Mouse (Mus musculus): ENCODE measurements around the gene Pnlip. TPM values are rescaled to one million over a fixed set of nuclear protein-coding genes. Genes with fewer than 3 reads are reported as not detected.

Gene Pnlip
- polyA plus RNA-seq, 1 experiment from 2014 or later = not detected

DNA sequence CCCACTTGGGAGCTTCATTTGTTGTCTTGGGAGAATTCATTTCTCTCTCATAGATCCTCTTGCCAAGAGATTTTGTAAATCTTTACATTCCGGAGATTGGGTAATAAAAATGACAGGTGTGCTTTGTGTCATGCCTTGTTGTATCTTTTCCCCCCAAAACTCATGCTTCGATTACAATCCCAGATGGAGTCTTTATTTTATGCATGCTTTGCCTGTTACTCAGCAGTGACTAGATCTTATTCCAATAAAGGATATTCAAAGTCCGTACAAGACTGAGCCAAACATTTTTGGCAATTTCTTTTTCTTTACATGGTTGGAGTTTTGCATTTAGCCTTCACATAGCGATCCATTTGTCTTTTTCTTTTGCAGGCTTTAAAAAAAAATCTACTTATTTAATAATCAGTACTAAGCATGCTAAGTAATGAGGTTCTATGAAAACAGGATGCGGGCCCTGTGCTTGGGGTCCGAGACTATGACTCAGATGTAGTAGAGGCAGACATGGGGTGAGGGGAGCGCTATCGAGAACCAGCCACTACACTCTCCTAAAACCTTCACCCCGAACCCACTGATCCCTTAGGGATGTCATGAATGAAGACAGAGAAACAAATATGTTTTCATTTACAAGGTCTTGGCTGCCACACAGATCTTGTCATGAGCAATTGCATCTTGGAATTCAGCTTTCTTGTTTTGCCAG lies 26.9 kb upstream of the Pnlip start:
- Histone ChIP-seq H3K4me2 (no peak overlapping the region), H3K9ac (no peak overlapping the region), H3K9me3 (ENCODE audit: low read depth, low read length) (no peaks in the 10 kb centered on the region), H3K27ac (ENCODE audit: low read depth) (no peak overlapping the region), H3K4me3 (ENCODE audit: low read depth, low read length) (no peak overlapping the region), H3K36me3 (ENCODE audit: insufficient read depth) (no peaks in the 10 kb centered on the region), H3K27me3 (ENCODE audit: insufficient read depth, low read length) (no peaks in the 10 kb centered on the region), H3K4me1 (ENCODE audit: insufficient read depth) (no peaks in the 10 kb centered on the region)
- ATAC-seq (ENCODE audit: insufficient read depth) (no peak), DNase-seq (no peak)
- no peak for TF ChIP-seq CTCF (IDR thresholded peaks at IDR 0.05; ENCODE audit: low read depth)
- 78% methylated on average over 9 of the region's 9 CpGs for WGBS

GRCm38 (mm10) chr19:58627406-58628337 lies 24.6 kb upstream of the Pnlip start:
- TF ChIP-seq CTCF (IDR thresholded peaks at IDR 0.05; ENCODE audit: low read depth) = peak; percentile 64
- WGBS = 36% methylated on average over 22 of the region's 22 CpGs
- ATAC-seq (ENCODE audit: insufficient read depth) (peak; percentile 14; the same call in 1 of the 2 replicates), DNase-seq (peak; percentile 86)
- no peaks in the 10 kb centered on the region for H3K9me3 ChIP-seq (ENCODE audit: low read depth, low read length)
- H3K4me3 ChIP-seq (ENCODE audit: low read depth, low read length) = no peak overlapping the region
- peak overlapping the region; percentile 43 for H3K4me2 ChIP-seq
- no peaks in the 10 kb centered on the region for H3K4me1 ChIP-seq (ENCODE audit: insufficient read depth)
- no peaks in the 10 kb centered on the region for H3K36me3 ChIP-seq (ENCODE audit: insufficient read depth)
- no peaks in the 10 kb centered on the region for H3K27me3 ChIP-seq (ENCODE audit: insufficient read depth, low read length)
- H3K9ac ChIP-seq = no peak overlapping the region
- H3K27ac ChIP-seq (ENCODE audit: low read depth) = no peak overlapping the region

DNA sequence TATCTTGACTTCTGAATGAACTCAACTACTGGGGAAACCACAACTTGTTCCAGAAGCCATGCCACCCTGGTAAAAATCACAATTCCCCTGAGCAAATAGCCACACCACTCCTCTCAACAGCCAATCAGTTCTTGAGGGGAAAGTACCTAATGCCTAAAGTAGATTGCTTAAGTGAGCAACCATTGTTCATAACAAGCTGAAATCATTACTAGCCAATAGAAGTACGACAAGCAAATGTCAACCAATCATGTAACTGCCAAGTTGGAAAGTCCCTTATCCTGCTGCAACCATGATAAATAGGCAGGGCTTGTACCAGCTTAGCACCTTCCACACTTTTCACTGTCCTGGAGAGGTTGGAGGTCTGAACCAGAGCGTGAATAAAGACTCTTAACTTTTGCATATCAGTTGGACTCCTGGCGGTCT lies 22.9 kb upstream of the Pnlip start:
- no peak overlapping the region for H3K4me3 ChIP-seq (ENCODE audit: low read depth, low read length)
- no peak for TF ChIP-seq CTCF (IDR thresholded peaks at IDR 0.05; ENCODE audit: low read depth)
- H3K9me3 ChIP-seq (ENCODE audit: low read depth, low read length) = no peaks in the 10 kb centered on the region
- H3K4me1 ChIP-seq (ENCODE audit: insufficient read depth) = no peaks in the 10 kb centered on the region
- H3K36me3 ChIP-seq (ENCODE audit: insufficient read depth) = no peaks in the 10 kb centered on the region
- no peak for DNase-seq
- H3K9ac ChIP-seq = no peak overlapping the region
- H3K4me2 ChIP-seq = no peak overlapping the region
- no peaks in the 10 kb centered on the region for H3K27me3 ChIP-seq (ENCODE audit: insufficient read depth, low read length)
- H3K27ac ChIP-seq (ENCODE audit: low read depth) = no peak overlapping the region
- WGBS = 63% methylated on average over 3 of the region's 3 CpGs
- no peak for ATAC-seq (ENCODE audit: insufficient read depth)

DNA sequence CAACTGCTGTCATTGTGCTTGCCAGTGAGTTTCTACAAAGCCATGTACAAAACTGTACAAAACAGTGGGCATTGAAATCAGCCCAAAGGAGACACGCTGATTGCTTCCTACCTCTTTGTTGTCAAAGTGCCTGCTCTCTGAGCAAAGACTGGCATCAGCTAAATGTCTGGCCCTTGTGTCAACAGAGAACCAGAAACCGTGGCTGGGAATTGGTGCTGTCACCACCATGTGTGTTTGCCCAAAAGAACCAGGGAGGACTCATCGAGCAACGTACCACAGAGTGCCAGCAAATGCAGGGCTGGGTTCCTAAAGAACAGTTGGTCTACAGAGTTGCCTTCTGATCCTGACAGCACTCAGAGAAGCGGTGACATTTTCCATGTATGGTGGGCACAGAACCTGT lies 2.3 kb upstream of the Pnlip start:
- ATAC-seq (ENCODE audit: insufficient read depth) (no peak), DNase-seq (no peak)
- H3K27ac ChIP-seq (ENCODE audit: low read depth) = no peak overlapping the region
- 66% methylated on average over 5 of the region's 5 CpGs for WGBS
- no peaks in the 10 kb centered on the region for H3K27me3 ChIP-seq (ENCODE audit: insufficient read depth, low read length)
- no peaks in the 10 kb centered on the region for H3K4me1 ChIP-seq (ENCODE audit: insufficient read depth)
- H3K9me3 ChIP-seq (ENCODE audit: low read depth, low read length) = no peaks in the 10 kb centered on the region
- no peaks in the 10 kb centered on the region for H3K36me3 ChIP-seq (ENCODE audit: insufficient read depth)
- H3K9ac ChIP-seq = no peak overlapping the region
- no peak for TF ChIP-seq CTCF (IDR thresholded peaks at IDR 0.05; ENCODE audit: low read depth)
- no peak overlapping the region for H3K4me2 ChIP-seq
- no peak overlapping the region for H3K4me3 ChIP-seq (ENCODE audit: low read depth, low read length)

GRCm38 (mm10) chr19:58662098-58662497 lies 9.8 kb downstream of the Pnlip start:
- peak; percentile 50 for DNase-seq
- no peak for ATAC-seq (ENCODE audit: insufficient read depth)
- WGBS = 58% methylated on average over 4 of the region's 4 CpGs

GRCm38 (mm10) chr19:58663317-58663716 lies 11.0 kb downstream of the Pnlip start:
- DNase-seq (no peak), ATAC-seq (ENCODE audit: insufficient read depth) (no peak)
- H3K4me2 ChIP-seq = no peak overlapping the region
- H3K36me3 ChIP-seq (ENCODE audit: insufficient read depth) = no peaks in the 10 kb centered on the region
- no peaks in the 10 kb centered on the region for H3K27me3 ChIP-seq (ENCODE audit: insufficient read depth, low read length)
- H3K4me1 ChIP-seq (ENCODE audit: insufficient read depth) = no peaks in the 10 kb centered on the region
- no peaks in the 10 kb centered on the region for H3K9me3 ChIP-seq (ENCODE audit: low read depth, low read length)
- WGBS = 64% methylated on average over 2 of the region's 2 CpGs
- no peak overlapping the region for H3K4me3 ChIP-seq (ENCODE audit: low read depth, low read length)
- H3K9ac ChIP-seq = no peak overlapping the region
- TF ChIP-seq CTCF (IDR thresholded peaks at IDR 0.05; ENCODE audit: low read depth) = no peak
- H3K27ac ChIP-seq (ENCODE audit: low read depth) = no peak overlapping the region

More at GRCm38 (mm10) chr19:58662098-58662497, 9.8 kb downstream of the Pnlip start:
- Histone ChIP-seq H3K4me2 (no peak overlapping the region), H3K36me3 (ENCODE audit: insufficient read depth) (no peaks in the 10 kb centered on the region), H3K4me1 (ENCODE audit: insufficient read depth) (no peaks in the 10 kb centered on the region), H3K9me3 (ENCODE audit: low read depth, low read length) (no peaks in the 10 kb centered on the region), H3K4me3 (ENCODE audit: low read depth, low read length) (no peak overlapping the region), H3K9ac (no peak overlapping the region), H3K27me3 (ENCODE audit: insufficient read depth, low read length) (no peaks in the 10 kb centered on the region), H3K27ac (ENCODE audit: low read depth) (no peak overlapping the region)
- no peak for TF ChIP-seq CTCF (IDR thresholded peaks at IDR 0.05; ENCODE audit: low read depth)

- no peak for TF ChIP-seq CTCF (IDR thresholded peaks at IDR 0.05; ENCODE audit: low read depth)
- DNase-seq = no peak
- WGBS = 78% methylated on average over 5 of the region's 5 CpGs
- no peak overlapping the region for H3K4me2 ChIP-seq
- H3K27me3 ChIP-seq (ENCODE audit: insufficient read depth, low read length) = no peaks in the 10 kb centered on the region
- H3K27ac ChIP-seq (ENCODE audit: low read depth) = no peak overlapping the region
- no peaks in the 10 kb centered on the region for H3K4me1 ChIP-seq (ENCODE audit: insufficient read depth)
- no peak for ATAC-seq (ENCODE audit: insufficient read depth)
- no peak overlapping the region for H3K9ac ChIP-seq
- H3K4me3 ChIP-seq (ENCODE audit: low read depth, low read length) = no peak overlapping the region
- H3K9me3 ChIP-seq (ENCODE audit: low read depth, low read length) = no peaks in the 10 kb centered on the region
- H3K36me3 ChIP-seq (ENCODE audit: insufficient read depth) = no peaks in the 10 kb centered on the region
Observed at GRCm38 (mm10) chr19:58664901-58665300, 12.6 kb downstream of the Pnlip start.
